Mouse (Mus musculus): ENCODE data around the gene Nfkbil1. TPM values are rescaled to one million over a fixed set of nuclear protein-coding genes. Genes with fewer than 3 reads are reported as not detected.

Gene Nfkbil1
- polyA plus RNA-seq (2014; fragmentation: Nextera tagmentation; extraction: Ambion mirVana): 3.3 and 6.0 TPM in 2 replicates

- Histone ChIP-seq H3K36me3 (ENCODE audit: control insufficient read depth, insufficient read depth, low read length) (peaks cover 6% of the 10 kb centered on the region), H3K4me3 (ENCODE audit: low read length) (peak within 1 kb of the TSS; percentile 62), H3K4me2 (replicated peaks; ENCODE audit: low read depth, low read length) (peak within 1 kb of the TSS; percentile 79), H3K9me3 (ENCODE audit: control insufficient read depth, low read length) (no peaks in the 10 kb centered on the region), H3K9ac (ENCODE audit: low read depth, low read length) (peak within 1 kb of the TSS; percentile 82), H3K4me1 (ENCODE audit: control insufficient read depth, insufficient read depth, low read length) (peaks cover 32% of the 10 kb centered on the region), H3K27ac (ENCODE audit: low read depth, low read length) (peak within 1 kb of the TSS; percentile 97), H3K27me3 (ENCODE audit: control insufficient read depth, insufficient read depth, low read length) (no peaks in the 10 kb centered on the region)
- under 1% methylated on average over 35 of the region's 35 CpGs for WGBS
- ATAC-seq (ENCODE audit: low FRiP score, low TSS enrichment): peak; percentile 82
Measured at GRCm38 (mm10) chr17:35235614-35236389, at the start of gene Nfkbil1. Gene Nfkbil1 (minus strand): TSS chr17:35235792.

- Histone ChIP-seq H3K27ac (ENCODE audit: low read depth, low read length) (no peak overlapping the region), H3K36me3 (ENCODE audit: control insufficient read depth, insufficient read depth, low read length) (no peaks in the 10 kb centered on the region), H3K4me3 (ENCODE audit: low read length) (no peak overlapping the region), H3K4me2 (replicated peaks; ENCODE audit: low read depth, low read length) (no peak overlapping the region), H3K9me3 (ENCODE audit: control insufficient read depth, low read length) (no peaks in the 10 kb centered on the region), H3K4me1 (ENCODE audit: control insufficient read depth, insufficient read depth, low read length) (no peaks in the 10 kb centered on the region), H3K27me3 (ENCODE audit: control insufficient read depth, insufficient read depth, low read length) (peaks cover 9% of the 10 kb centered on the region), H3K9ac (ENCODE audit: low read depth, low read length) (no peak overlapping the region)
- WGBS: 65% methylated on average over 3 of the region's 3 CpGs
- no peak for ATAC-seq (ENCODE audit: low FRiP score, low TSS enrichment)
Measured at GRCm38 (mm10) chr17:35280276-35280675, 44.7 kb upstream of the Nfkbil1 start.

GRCm38 (mm10) chr17:35278957-35279688 lies 43.5 kb upstream of the Nfkbil1 start:
- Histone ChIP-seq H3K9me3 (ENCODE audit: control insufficient read depth, low read length) (no peaks in the 10 kb centered on the region), H3K36me3 (ENCODE audit: control insufficient read depth, insufficient read depth, low read length) (no peaks in the 10 kb centered on the region), H3K4me2 (replicated peaks; ENCODE audit: low read depth, low read length) (no peak overlapping the region), H3K4me3 (ENCODE audit: low read length) (no peak overlapping the region), H3K4me1 (ENCODE audit: control insufficient read depth, insufficient read depth, low read length) (no peaks in the 10 kb centered on the region), H3K9ac (ENCODE audit: low read depth, low read length) (no peak overlapping the region), H3K27ac (ENCODE audit: low read depth, low read length) (no peak overlapping the region), H3K27me3 (ENCODE audit: control insufficient read depth, insufficient read depth, low read length) (peaks cover 9% of the 10 kb centered on the region)
- WGBS: 85% methylated on average over 13 of the region's 13 CpGs
- ATAC-seq (ENCODE audit: low FRiP score, low TSS enrichment): no peak

GRCm38 (mm10) chr17:35278049-35278448 lies 42.5 kb upstream of the Nfkbil1 start:
- no peaks in the 10 kb centered on the region for H3K36me3 ChIP-seq (ENCODE audit: control insufficient read depth, insufficient read depth, low read length)
- H3K4me1 ChIP-seq (ENCODE audit: control insufficient read depth, insufficient read depth, low read length): no peaks in the 10 kb centered on the region
- 72% methylated on average over 8 of the region's 8 CpGs for WGBS
- no peak for ATAC-seq (ENCODE audit: low FRiP score, low TSS enrichment)
- H3K9ac ChIP-seq (ENCODE audit: low read depth, low read length): no peak overlapping the region
- H3K9me3 ChIP-seq (ENCODE audit: control insufficient read depth, low read length): no peaks in the 10 kb centered on the region; the same call in 1 of the 2 replicates
- H3K4me2 ChIP-seq (replicated peaks; ENCODE audit: low read depth, low read length): no peak overlapping the region
- no peak overlapping the region for H3K4me3 ChIP-seq (ENCODE audit: low read length)
- H3K27ac ChIP-seq (ENCODE audit: low read depth, low read length): no peak overlapping the region
- peaks cover 9% of the 10 kb centered on the region for H3K27me3 ChIP-seq (ENCODE audit: control insufficient read depth, insufficient read depth, low read length)

GRCm38 (mm10) chr17:35276304-35276864 lies 40.8 kb upstream of the Nfkbil1 start:
- Histone ChIP-seq H3K4me2 (replicated peaks; ENCODE audit: low read depth, low read length) (no peak overlapping the region), H3K27me3 (ENCODE audit: control insufficient read depth, insufficient read depth, low read length) (peaks cover 9% of the 10 kb centered on the region), H3K4me3 (ENCODE audit: low read length) (no peak overlapping the region), H3K4me1 (ENCODE audit: control insufficient read depth, insufficient read depth, low read length) (no peaks in the 10 kb centered on the region), H3K36me3 (ENCODE audit: control insufficient read depth, insufficient read depth, low read length) (no peaks in the 10 kb centered on the region), H3K9me3 (ENCODE audit: control insufficient read depth, low read length) (peaks cover 4% of the 10 kb centered on the region), H3K27ac (ENCODE audit: low read depth, low read length) (no peak overlapping the region), H3K9ac (ENCODE audit: low read depth, low read length) (no peak overlapping the region)
- ATAC-seq (ENCODE audit: low FRiP score, low TSS enrichment): no peak
- 19% methylated on average over 13 of the region's 13 CpGs for WGBS

GRCm38 (mm10) chr17:35274770-35275169 lies 39.2 kb upstream of the Nfkbil1 start:
- Histone ChIP-seq H3K4me1 (ENCODE audit: control insufficient read depth, insufficient read depth, low read length) (no peaks in the 10 kb centered on the region), H3K27me3 (ENCODE audit: control insufficient read depth, insufficient read depth, low read length) (peaks cover 9% of the 10 kb centered on the region), H3K27ac (ENCODE audit: low read depth, low read length) (no peak overlapping the region), H3K4me3 (ENCODE audit: low read length) (no peak overlapping the region), H3K36me3 (ENCODE audit: control insufficient read depth, insufficient read depth, low read length) (no peaks in the 10 kb centered on the region), H3K9ac (ENCODE audit: low read depth, low read length) (no peak overlapping the region), H3K4me2 (replicated peaks; ENCODE audit: low read depth, low read length) (no peak overlapping the region), H3K9me3 (ENCODE audit: control insufficient read depth, low read length) (peaks cover 4% of the 10 kb centered on the region)
- WGBS: 8% methylated on average over 11 of the region's 11 CpGs
- peak; percentile 58 for ATAC-seq (ENCODE audit: low FRiP score, low TSS enrichment)

GRCm38 (mm10) chr17:35272249-35272648 lies 36.7 kb upstream of the Nfkbil1 start:
- no peak overlapping the region for H3K4me2 ChIP-seq (replicated peaks; ENCODE audit: low read depth, low read length)
- ATAC-seq (ENCODE audit: low FRiP score, low TSS enrichment): no peak
- H3K27me3 ChIP-seq (ENCODE audit: control insufficient read depth, insufficient read depth, low read length): peaks cover 9% of the 10 kb centered on the region
- no peaks in the 10 kb centered on the region for H3K4me1 ChIP-seq (ENCODE audit: control insufficient read depth, insufficient read depth, low read length)
- WGBS: 76% methylated on average over 3 of the region's 3 CpGs
- no peak overlapping the region for H3K27ac ChIP-seq (ENCODE audit: low read depth, low read length)
- no peak overlapping the region for H3K4me3 ChIP-seq (ENCODE audit: low read length)
- no peak overlapping the region for H3K9ac ChIP-seq (ENCODE audit: low read depth, low read length)
- no peaks in the 10 kb centered on the region for H3K36me3 ChIP-seq (ENCODE audit: control insufficient read depth, insufficient read depth, low read length)
- peaks cover 4% of the 10 kb centered on the region for H3K9me3 ChIP-seq (ENCODE audit: control insufficient read depth, low read length)

- ATAC-seq (ENCODE audit: low FRiP score, low TSS enrichment): 0 out of 2 replicates have a peak, but pooled peaks have one; percentile 64
- H3K4me3 ChIP-seq (ENCODE audit: low read length): no peak overlapping the region
- no peaks in the 10 kb centered on the region for H3K4me1 ChIP-seq (ENCODE audit: control insufficient read depth, insufficient read depth, low read length)
- H3K9me3 ChIP-seq (ENCODE audit: control insufficient read depth, low read length): peaks cover 4% of the 10 kb centered on the region
- 35% methylated on average over 3 of the region's 3 CpGs for WGBS
- no peak overlapping the region for H3K27ac ChIP-seq (ENCODE audit: low read depth, low read length)
- no peak overlapping the region for H3K9ac ChIP-seq (ENCODE audit: low read depth, low read length)
- H3K27me3 ChIP-seq (ENCODE audit: control insufficient read depth, insufficient read depth, low read length): peaks cover 5% of the 10 kb centered on the region; the same call in 1 of the 2 replicates
- no peaks in the 10 kb centered on the region for H3K36me3 ChIP-seq (ENCODE audit: control insufficient read depth, insufficient read depth, low read length)
- H3K4me2 ChIP-seq (replicated peaks; ENCODE audit: low read depth, low read length): no peak overlapping the region
Measured at GRCm38 (mm10) chr17:35269653-35270347, 34.2 kb upstream of the Nfkbil1 start.

Measured in kidney, embryonic 14.5 days (tissue).